Mouse (Mus musculus) right cerebral cortex, adult 2 months (tissue): Measurements from ENCODE around the gene Vps72.
"Not testable (repeated sequence)": the region's sequence is repeated elsewhere in the genome, so short reads cannot be mapped to it uniquely, and the experiment has no call there.

Experiments used
- DNase-seq, 2 experiments: peaks; one replicate each; pipeline ENCODE4 v3.0.0; 2021 to 2022; ENCODE audit warnings: low spot score in 2 of 2

The Vps72 gene

GRCm38 (mm10) chr3:95110911-95111726 is at the start of gene Vps72:
Gene Vps72, plus strand, starts transcription at chr3:95111022.
- DNase-seq: peak; percentile 94

- DNase-seq: no peak
These were observed 47.1 kb upstream of the Vps72 start for GRCm38 (mm10) chr3:95063741-95064140.

- DNase-seq: no peak
These were observed 45.3 kb upstream of the Vps72 start for GRCm38 (mm10) chr3:95065553-95065952.

GRCm38 (mm10) chr3:95066095-95066494 is 44.7 kb upstream of the Vps72 start:
- no peak for DNase-seq

GRCm38 (mm10) chr3:95066570-95066969 is 44.3 kb upstream of the Vps72 start:
- DNase-seq: peak; percentile 13 to 19

- DNase-seq: no peak
These were observed 39.2 kb upstream of the Vps72 start for GRCm38 (mm10) chr3:95071606-95072005.

GRCm38 (mm10) chr3:95088071-95088470 is 22.8 kb upstream of the Vps72 start:
- DNase-seq: no peak

- DNase-seq: no peak
These were observed 10.0 kb upstream of the Vps72 start for GRCm38 (mm10) chr3:95100854-95101253.

GRCm38 (mm10) chr3:95105121-95105520 is 5.7 kb upstream of the Vps72 start:
- peak; percentile 53 to 65 for DNase-seq

- DNase-seq: no peak
These were observed 5.1 kb upstream of the Vps72 start for GRCm38 (mm10) chr3:95105586-95106337.

- peak; percentile 95 to 98 for DNase-seq
These were observed 4.3 kb upstream of the Vps72 start, which contains the start of gene Pip5k1a for GRCm38 (mm10) chr3:95106338-95107117. Gene Pip5k1a, minus strand, starts transcription at chr3:95106930.

GRCm38 (mm10) chr3:95107308-95107707 is 3.5 kb upstream of the Vps72 start:
- not testable (repeated sequence) for DNase-seq

- DNase-seq: no peak
These were observed 2.9 kb upstream of the Vps72 start for GRCm38 (mm10) chr3:95107898-95108297.

- no peak for DNase-seq
These were observed 1.9 kb downstream of the Vps72 start for GRCm38 (mm10) chr3:95112760-95113159.

GRCm38 (mm10) chr3:95117751-95118150 is 6.9 kb downstream of the Vps72 start:
- DNase-seq: no peak

GRCm38 (mm10) chr3:95121580-95121979 is 10.8 kb downstream of the Vps72 start:
- no peak for DNase-seq

- DNase-seq: no peak
These were observed 13.4 kb downstream of the Vps72 start, which contains the start of gene Tmod4 for GRCm38 (mm10) chr3:95124246-95124645. Gene Tmod4, plus strand, starts transcription at chr3:95124476.

- DNase-seq: no peak
These were observed 14.2 kb downstream of the Vps72 start for GRCm38 (mm10) chr3:95124972-95125371.

GRCm38 (mm10) chr3:95129226-95129651 is 18.4 kb downstream of the Vps72 start:
- no peak for DNase-seq

- DNase-seq: no peak
These were observed 19.3 kb downstream of the Vps72 start for GRCm38 (mm10) chr3:95130081-95130480.

GRCm38 (mm10) chr3:95132389-95132788 is 21.6 kb downstream of the Vps72 start:
- not testable (repeated sequence) for DNase-seq

GRCm38 (mm10) chr3:95133176-95133575 is 22.4 kb downstream of the Vps72 start:
- no peak for DNase-seq
